Mouse (Mus musculus) liver, embryonic 14.5 days (tissue): ENCODE measurements around the gene Sephs2. TPM values are rescaled to one million over a fixed set of nuclear protein-coding genes. Genes with fewer than 3 reads are reported as not detected.

ENCODE experiments used
- ATAC-seq: fragments of 200-750 bp; cut with Nextera tagmentation; 2 replicates; pipeline ENCODE4 v1.8.0; 2017; ENCODE audit warnings: moderate number of reproducible peaks, mild to moderate bottlenecking, moderate library complexity; ENCODE audit not compliant: insufficient read depth
- DNase-seq, 3 experiments: peaks; one replicate each; pipeline ENCODE4 v3.0.0-alpha.2; 2012 to 2013; ENCODE audit warnings: low read depth in 3 of 3, low spot score in 3 of 3
- H3K27ac ChIP-seq: fragments of 300-500 bp; sonication (generic); 2 replicates; pipeline ENCODE4 v1.5.1; 2014; ENCODE audit warnings: moderate library complexity, mild to moderate bottlenecking, control low read depth, inconsistent platforms
- H3K27me3 ChIP-seq: fragments of 300-500 bp; sonication (generic); 2 replicates; pipeline ENCODE4 v1.6.1; 2014; ENCODE audit warnings: mild to moderate bottlenecking, low read length, moderate library complexity; ENCODE audit not compliant: control insufficient read depth, insufficient read depth
- H3K36me3 ChIP-seq: fragments of 300-500 bp; sonication (generic); replicated peaks from 2 replicates; pipeline ENCODE4 v1.6.1; 2014; ENCODE audit warnings: low read depth; ENCODE audit not compliant: control insufficient read depth, insufficient read depth
- H3K4me1 ChIP-seq, 2 experiments: fragments of 200-500 bp in 1 of 2; fragments of 300-500 bp in 1 of 2; sonication (generic) in 1 of 2; replicated peaks; 2 replicates each; pipeline ENCODE4 v1.6.1; 2012 to 2014; ENCODE audit warnings: antibody characterized with exemption in 1 of 2, inconsistent platforms in 1 of 2, low read length in 1 of 2; ENCODE audit not compliant: control insufficient read depth in 2 of 2, insufficient read depth in 2 of 2
- H3K4me2 ChIP-seq: fragments of 300-500 bp; sonication (generic); 2 replicates; pipeline ENCODE4 v1.6.1; 2014; ENCODE audit warnings: low read depth, mild to moderate bottlenecking, control low read depth, moderate library complexity
- H3K4me3 ChIP-seq, 2 experiments: fragments of 200-500 bp in 1 of 2; fragments of 300-500 bp in 1 of 2; sonication (generic) in 1 of 2; 2 replicates each; pipeline ENCODE4 v1.5.1; 2012 to 2014; ENCODE audit warnings: low read depth in 2 of 2, low read length in 2 of 2, mild to moderate bottlenecking in 2 of 2, control low read depth in 1 of 2, inconsistent platforms in 1 of 2, moderate library complexity in 1 of 2; ENCODE audit not compliant: insufficient read depth in 1 of 2
- H3K9ac ChIP-seq: fragments of 300-500 bp; sonication (generic); replicated peaks from 2 replicates; pipeline ENCODE4 v1.6.1; 2014; ENCODE audit warnings: mild to moderate bottlenecking, control low read depth, moderate library complexity
- H3K9me3 ChIP-seq: fragments of 300-500 bp; sonication (generic); 2 replicates; pipeline ENCODE4 v1.6.1; 2016; ENCODE audit warnings: low read length, mixed read lengths; ENCODE audit not compliant: control insufficient read depth
- CTCF ChIP-seq: IDR thresholded peaks from 2 replicates; pipeline ENCODE4 v1.5.1; 2016; ENCODE audit warnings: antibody characterized with exemption, low read depth, control low read depth
- EP300 ChIP-seq: IDR thresholded peaks from 2 replicates; pipeline ENCODE4 v1.6.1; 2016; ENCODE audit warnings: antibody characterized with exemption, low read depth
- WGBS: fragments of 180-500 bp; shearing (Covaris S2); extraction: QIAGEN DNeasy Blood & Tissue Kit; methylation state at CpG from one replicate; pipeline ENCODE4 v1.1.7; 2014; ENCODE audit not compliant: insufficient replicate concordance; 5-methylcytosine and 5-hydroxymethylcytosine counted together
- polyA plus RNA-seq, 2 experiments: library from polyadenylated mRNA; depleted of rRNA in 1 of 2; stranded (reverse) in 1 of 2; unstranded in 1 of 2; fragments of >200 nt; fragmentation: Nextera tagmentation in 1 of 2; extraction: Ambion mirVana in 1 of 2; gene quantifications; 2 replicates each; pipeline versions ENCODE4 v1.2.1 to v1.2.3; 2012 to 2014

Sephs2 gene
- polyA plus RNA-seq, 2 experiments = 44.9 to 143 TPM

- DNase-seq (peak in 2 of 3 experiments; percentile 25 to 37), ATAC-seq (no peak)
- Histone ChIP-seq H3K27me3 (no peaks in the 10 kb centered on the region), H3K4me1 (no peaks in the 10 kb centered on the region), H3K9me3 (no peaks in the 10 kb centered on the region), H3K9ac (no peak overlapping the region), H3K36me3 (no peaks in the 10 kb centered on the region), H3K4me2 (no peak overlapping the region), H3K27ac (no peak overlapping the region), H3K4me3 (no peak overlapping the region)
- TF ChIP-seq CTCF (peak; percentile 79), EP300 (no peak)
- 72% methylated on average over 4 of the region's 4 CpGs for WGBS
Observed at GRCm38 (mm10) chr7:127308887-127309286, 35.0 kb upstream of the Sephs2 start.

- Histone ChIP-seq H3K9me3 (no peaks in the 10 kb centered on the region), H3K4me2 (no peak overlapping the region), H3K4me3 (no peak overlapping the region), H3K36me3 (no peaks in the 10 kb centered on the region), H3K27me3 (no peaks in the 10 kb centered on the region), H3K4me1 (no peaks in the 10 kb centered on the region), H3K9ac (no peak overlapping the region), H3K27ac (no peak overlapping the region)
- TF ChIP-seq EP300 (no peak), CTCF (no peak)
- ATAC-seq = no peak
- DNase-seq = no peak
- WGBS = 69% methylated on average over 2 of the region's 2 CpGs
Observed at GRCm38 (mm10) chr7:127308431-127308830, 34.6 kb upstream of the Sephs2 start.

- H3K4me2 ChIP-seq = no peak overlapping the region
- ATAC-seq = no peak
Observed at GRCm38 (mm10) chr7:127297586-127298193, 23.8 kb upstream of the Sephs2 start.

GRCm38 (mm10) chr7:127296786-127297555 is 23.1 kb upstream of the Sephs2 start:
- 43% methylated on average over 5 of the region's 5 CpGs for WGBS
- Histone ChIP-seq H3K27me3 (no peaks in the 10 kb centered on the region), H3K9me3 (no peaks in the 10 kb centered on the region), H3K27ac (no peak overlapping the region), H3K4me2 (no peak overlapping the region), H3K9ac (no peak overlapping the region), H3K4me3 (peak overlapping the region; percentile 20 to 36; a peak in 1 of 4 replicates), H3K36me3 (no peaks in the 10 kb centered on the region), H3K4me1 (peaks cover 0 to 4% of the 10 kb centered on the region in 2 experiments; a peak in 1 of 4 replicates)
- TF ChIP-seq EP300 = no peak
- TF ChIP-seq CTCF = no peak
- DNase-seq (no peak), ATAC-seq (no peak)

More at GRCm38 (mm10) chr7:127297586-127298193, 23.8 kb upstream of the Sephs2 start:
- H3K36me3 ChIP-seq = no peaks in the 10 kb centered on the region
- TF ChIP-seq EP300 = no peak
- TF ChIP-seq CTCF = no peak
- no peak overlapping the region for H3K4me3 ChIP-seq
- H3K27me3 ChIP-seq = no peaks in the 10 kb centered on the region
- no peak overlapping the region for H3K27ac ChIP-seq
- no peak overlapping the region for H3K9ac ChIP-seq
- 75% methylated on average over 5 of the region's 5 CpGs for WGBS
- DNase-seq = no peak
- no peaks in the 10 kb centered on the region for H3K9me3 ChIP-seq
- H3K4me1 ChIP-seq = peaks cover 0 to 4% of the 10 kb centered on the region in 2 experiments; a peak in 1 of 4 replicates

GRCm38 (mm10) chr7:127296098-127296497 is 22.2 kb upstream of the Sephs2 start, which contains the start of gene Itgal:
TSS of gene Itgal (plus strand) at chr7:127296260.
- Histone ChIP-seq H3K4me1 (peaks cover 0 to 4% of the 10 kb centered on the region in 2 experiments; a peak in 1 of 4 replicates), H3K27me3 (no peaks in the 10 kb centered on the region), H3K36me3 (no peaks in the 10 kb centered on the region), H3K4me2 (peak within 1 kb of the TSS; percentile 44), H3K4me3 (peak within 1 kb of the TSS; percentile 20 to 36; a peak in 2 of 4 replicates), H3K27ac (no peak within 1 kb of the TSS), H3K9ac (no peak within 1 kb of the TSS), H3K9me3 (no peaks in the 10 kb centered on the region)
- DNase-seq (no peak), ATAC-seq (no peak)
- TF ChIP-seq CTCF (no peak), EP300 (no peak)
- 19% methylated on average over 11 of the region's 11 CpGs for WGBS
